Mouse (Mus musculus) intestine, embryonic 14.5 days (tissue): Measurements from ENCODE around the gene Dnajc16. TPM values are rescaled to one million over a fixed set of nuclear protein-coding genes. Genes with fewer than 3 reads are reported as not detected.

Experiments used
- ATAC-seq: fragments of 200-750 bp; cut with Nextera tagmentation; replicated peaks from 2 replicates; pipeline ENCODE4 v1.8.0; 2017; ENCODE audit warnings: low read depth, moderate number of reproducible peaks, moderate TSS enrichment, moderate library complexity; ENCODE audit not compliant: low FRiP score, low TSS enrichment
- DNase-seq: peaks from one replicate; pipeline ENCODE4 v3.0.0-alpha.2; 2018; ENCODE audit warnings: low spot score
- H3K27ac ChIP-seq: fragments of 300-500 bp; sonication (generic); 2 replicates; pipeline ENCODE4 v1.5.1; 2014; ENCODE audit warnings: low read depth, mild to moderate bottlenecking, control low read depth
- H3K27me3 ChIP-seq: fragments of 300-500 bp; sonication (generic); replicated peaks from 2 replicates; pipeline ENCODE4 v1.6.1; 2014; ENCODE audit warnings: low read length, control low read depth; ENCODE audit not compliant: control insufficient read depth, insufficient read depth
- H3K36me3 ChIP-seq: fragments of 300-500 bp; sonication (generic); 2 replicates; pipeline ENCODE4 v1.6.1; 2014; ENCODE audit warnings: low read length, control low read depth; ENCODE audit not compliant: control insufficient read depth, insufficient read depth
- H3K4me1 ChIP-seq: fragments of 300-500 bp; sonication (generic); replicated peaks from 2 replicates; pipeline ENCODE4 v1.6.1; 2014; ENCODE audit warnings: low read length, control low read depth, mixed read lengths; ENCODE audit not compliant: control insufficient read depth, insufficient read depth
- H3K4me2 ChIP-seq: fragments of 300-500 bp; sonication (generic); 2 replicates; pipeline ENCODE4 v1.6.1; 2014; ENCODE audit warnings: low read length
- H3K4me3 ChIP-seq: fragments of 300-500 bp; sonication (generic); 2 replicates; pipeline ENCODE4 v1.5.1; 2014; ENCODE audit warnings: low read depth, low read length, control low read depth, mixed read lengths
- H3K9ac ChIP-seq: fragments of 300-500 bp; sonication (generic); 2 replicates; pipeline ENCODE4 v1.6.1; 2014; ENCODE audit warnings: mild to moderate bottlenecking, low read length
- H3K9me3 ChIP-seq: fragments of 300-500 bp; sonication (generic); 2 replicates; pipeline ENCODE4 v1.6.1; 2016; ENCODE audit warnings: low read length, control low read depth; ENCODE audit not compliant: control insufficient read depth
- WGBS: fragments of 180-500 bp; shearing (Covaris S2); extraction: QIAGEN DNeasy Blood & Tissue Kit; methylation state at CpG from one replicate; pipeline ENCODE4 v1.1.7; 2014; 5-methylcytosine and 5-hydroxymethylcytosine counted together
- polyA plus RNA-seq: library from polyadenylated mRNA; unstranded; fragments of >200 nt; fragmentation: Nextera tagmentation; extraction: Ambion mirVana; gene quantifications from 2 replicates; pipeline ENCODE4 v1.2.1, GENCODE M21; 2014

Gene Dnajc16
- polyA plus RNA-seq, 1 experiment from 2014 or later: 4.4 TPM

- Histone ChIP-seq H3K36me3 (peaks cover 67% of the 10 kb centered on the region), H3K4me3 (no peak overlapping the region), H3K27ac (no peak overlapping the region), H3K9me3 (no peaks in the 10 kb centered on the region), H3K27me3 (no peaks in the 10 kb centered on the region), H3K4me2 (no peak overlapping the region), H3K4me1 (peaks cover 13% of the 10 kb centered on the region), H3K9ac (no peak overlapping the region)
- 91% methylated on average over 3 of the region's 3 CpGs for WGBS
- DNase-seq: no peak
- no peak for ATAC-seq
Observed at GRCm38 (mm10) chr4:141765008-141765407, 25.7 kb downstream of the Dnajc16 start.

- no peak overlapping the region for H3K4me3 ChIP-seq
- WGBS: 90% methylated on average over 12 of the region's 12 CpGs
- H3K9me3 ChIP-seq: no peaks in the 10 kb centered on the region
- no peak overlapping the region for H3K4me2 ChIP-seq
- H3K9ac ChIP-seq: no peak overlapping the region
- no peak for ATAC-seq
- peaks cover 13% of the 10 kb centered on the region for H3K4me1 ChIP-seq
- DNase-seq: no peak
- no peaks in the 10 kb centered on the region for H3K27me3 ChIP-seq
- H3K36me3 ChIP-seq: peaks cover 52% of the 10 kb centered on the region
- H3K27ac ChIP-seq: no peak overlapping the region
Observed at GRCm38 (mm10) chr4:141763476-141763875, 27.3 kb downstream of the Dnajc16 start.

DNA sequence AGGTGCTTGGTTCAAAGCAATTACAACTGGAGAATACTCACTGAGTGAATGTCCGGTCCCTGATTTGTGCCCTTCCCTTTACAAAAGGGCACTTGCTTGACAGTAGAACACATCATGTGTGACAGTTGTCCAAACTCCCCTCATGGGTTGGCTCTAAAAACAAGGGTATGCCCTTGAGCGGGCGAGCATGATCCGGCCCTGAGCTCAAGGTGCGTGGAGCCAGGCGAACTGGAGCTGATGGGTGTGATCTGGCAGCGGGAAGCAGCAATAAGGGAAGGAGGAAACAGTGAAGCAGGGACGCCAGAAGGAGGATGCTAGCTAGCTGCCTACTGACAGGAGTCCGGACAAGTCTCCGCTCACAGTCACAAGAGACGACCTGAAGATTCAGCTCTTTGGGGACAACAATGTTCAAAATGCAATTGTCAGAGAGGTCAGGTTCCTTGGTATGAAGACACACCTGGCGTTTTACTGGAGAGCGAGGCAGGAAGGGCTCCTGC lies 28.6 kb downstream of the Dnajc16 start:
- H3K4me3 ChIP-seq: no peak overlapping the region
- H3K27me3 ChIP-seq: no peaks in the 10 kb centered on the region
- WGBS: 91% methylated on average over 13 of the region's 13 CpGs

GRCm38 (mm10) chr4:141760942-141761341 lies 29.8 kb downstream of the Dnajc16 start:
- no peak overlapping the region for H3K9ac ChIP-seq
- no peaks in the 10 kb centered on the region for H3K4me1 ChIP-seq
- H3K36me3 ChIP-seq: peaks cover 38% of the 10 kb centered on the region
- H3K9me3 ChIP-seq: no peaks in the 10 kb centered on the region
- no peak overlapping the region for H3K4me3 ChIP-seq
- no peaks in the 10 kb centered on the region for H3K27me3 ChIP-seq
- H3K4me2 ChIP-seq: no peak overlapping the region
- DNase-seq: no peak
- H3K27ac ChIP-seq: no peak overlapping the region
- no peak for ATAC-seq
- WGBS: 80% methylated on average over 4 of the region's 4 CpGs

More for the DNA sequence above, 28.6 kb downstream of the Dnajc16 start:
- Histone ChIP-seq H3K27ac (no peak overlapping the region), H3K9ac (no peak overlapping the region), H3K9me3 (no peaks in the 10 kb centered on the region), H3K36me3 (peaks cover 39% of the 10 kb centered on the region), H3K4me2 (no peak overlapping the region), H3K4me1 (peaks cover 5% of the 10 kb centered on the region; the same call in 1 of the 2 replicates)
- DNase-seq (no peak), ATAC-seq (no peak)

DNA sequence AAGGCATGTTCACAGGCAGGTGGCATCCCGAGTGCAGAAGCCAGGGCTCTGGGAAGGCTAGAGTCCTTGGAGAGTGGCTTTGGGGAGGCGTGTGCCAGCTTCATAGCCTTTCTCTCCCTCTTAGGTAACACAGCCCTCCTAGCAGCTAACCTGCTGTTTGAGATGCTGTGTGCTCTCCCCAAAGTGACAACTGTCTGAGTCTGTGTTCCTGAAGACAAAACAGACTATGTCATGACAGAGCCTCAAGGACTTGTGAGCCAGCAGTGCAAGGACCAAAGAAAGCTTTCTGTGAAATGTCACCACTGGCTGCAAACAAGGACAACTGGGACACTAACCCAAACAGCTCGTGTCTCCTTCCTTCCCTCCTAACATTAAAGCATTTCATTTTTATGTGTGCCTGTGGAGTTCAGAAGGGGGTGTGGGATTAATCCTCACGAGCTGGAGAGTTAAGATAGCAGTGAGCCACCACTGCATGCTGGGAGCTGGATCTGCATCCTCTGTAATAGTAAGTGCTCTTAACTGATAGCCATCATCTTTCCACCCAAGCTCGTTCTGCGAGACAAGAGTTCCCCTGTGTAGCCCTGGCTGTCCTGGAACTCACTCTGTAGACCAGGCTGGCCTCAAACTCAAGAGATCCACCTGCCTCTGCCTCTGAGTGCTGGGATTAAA lies 31.7 kb downstream of the Dnajc16 start:
- DNase-seq: no peak
- no peaks in the 10 kb centered on the region for H3K9me3 ChIP-seq
- H3K4me2 ChIP-seq: no peak overlapping the region
- H3K27ac ChIP-seq: no peak overlapping the region
- ATAC-seq: no peak
- no peaks in the 10 kb centered on the region for H3K27me3 ChIP-seq
- peaks cover 25% of the 10 kb centered on the region for H3K36me3 ChIP-seq
- no peaks in the 10 kb centered on the region for H3K4me1 ChIP-seq
- H3K4me3 ChIP-seq: no peak overlapping the region
- no peak overlapping the region for H3K9ac ChIP-seq
- WGBS: 70% methylated on average over 6 of the region's 6 CpGs

DNA sequence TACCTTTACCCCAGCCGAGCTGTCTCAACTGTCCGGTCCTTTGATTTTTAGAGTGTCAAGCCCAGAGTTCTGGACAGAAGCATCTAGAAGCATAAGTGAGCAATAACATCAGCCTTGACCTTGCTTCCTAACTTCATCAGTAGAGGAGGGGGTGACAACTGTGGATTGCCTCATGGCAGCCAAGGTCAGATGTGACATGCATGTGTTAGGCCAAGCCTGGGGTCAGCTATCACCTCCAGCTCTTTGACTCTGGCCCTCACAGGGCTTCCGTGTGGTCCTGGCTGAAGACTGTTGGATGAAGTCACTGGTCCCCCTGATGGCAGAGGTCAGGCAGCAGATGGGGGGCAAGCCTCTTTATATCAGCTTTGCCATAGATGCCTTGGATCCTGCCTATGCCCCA lies 33.6 kb downstream of the Dnajc16 start:
- no peak overlapping the region for H3K27ac ChIP-seq
- peaks cover under 1% of the 10 kb centered on the region; the same call in 1 of the 2 replicates for H3K4me1 ChIP-seq
- H3K4me3 ChIP-seq: no peak overlapping the region
- DNase-seq (no peak), ATAC-seq (no peak)
- H3K27me3 ChIP-seq: no peaks in the 10 kb centered on the region
- H3K9me3 ChIP-seq: no peaks in the 10 kb centered on the region
- H3K36me3 ChIP-seq: peaks cover 7% of the 10 kb centered on the region
- no peak overlapping the region for H3K9ac ChIP-seq
- H3K4me2 ChIP-seq: no peak overlapping the region
- WGBS: 85% methylated on average over 3 of the region's 3 CpGs

DNA sequence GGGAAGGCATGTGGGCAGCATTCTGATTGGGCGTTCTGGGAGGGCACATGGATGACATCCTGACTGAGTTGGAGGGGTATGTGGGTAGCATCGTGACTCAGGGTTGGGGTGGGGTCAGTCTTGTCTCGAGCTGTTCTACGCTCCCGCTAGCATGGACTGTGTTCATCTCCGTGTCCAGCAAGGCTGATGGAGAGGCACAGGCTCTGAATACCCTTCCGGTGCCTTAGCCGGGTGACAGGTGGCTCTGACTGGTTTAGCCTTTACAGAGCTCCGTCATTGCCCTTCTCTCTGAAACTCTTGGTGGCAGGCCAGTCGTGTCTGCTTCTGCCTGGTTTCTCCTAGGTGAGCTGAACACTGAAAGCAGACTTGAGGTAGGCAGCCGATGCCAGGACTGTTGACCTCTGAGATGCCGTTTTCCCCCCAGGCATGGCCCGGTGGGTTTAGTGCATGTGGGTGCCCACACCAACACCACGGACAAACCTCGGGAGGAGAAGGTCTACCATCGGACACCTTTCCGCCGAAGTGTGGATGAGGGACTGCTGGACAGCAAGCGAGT lies 35.3 kb downstream of the Dnajc16 start:
- no peak overlapping the region for H3K4me2 ChIP-seq
- peaks cover 7% of the 10 kb centered on the region; the same call in 1 of the 2 replicates for H3K4me1 ChIP-seq
- 88% methylated on average over 19 of the region's 19 CpGs for WGBS
- DNase-seq: no peak
- H3K36me3 ChIP-seq: no peaks in the 10 kb centered on the region
- H3K27me3 ChIP-seq: no peaks in the 10 kb centered on the region
- no peak overlapping the region for H3K9ac ChIP-seq
- H3K9me3 ChIP-seq: no peaks in the 10 kb centered on the region
- H3K4me3 ChIP-seq: no peak overlapping the region
- H3K27ac ChIP-seq: no peak overlapping the region
- no peak for ATAC-seq

- H3K27ac ChIP-seq: no peak overlapping the region
Observed at GRCm38 (mm10) chr4:141752076-141752421, 38.7 kb downstream of the Dnajc16 start.

More at GRCm38 (mm10) chr4:141752076-141752421, 38.7 kb downstream of the Dnajc16 start:
- Histone ChIP-seq H3K4me3 (no peak overlapping the region), H3K36me3 (no peaks in the 10 kb centered on the region), H3K9me3 (no peaks in the 10 kb centered on the region), H3K27me3 (no peaks in the 10 kb centered on the region), H3K4me2 (no peak overlapping the region), H3K4me1 (peaks cover 7% of the 10 kb centered on the region; the same call in 1 of the 2 replicates), H3K9ac (no peak overlapping the region)
- 6% methylated on average over 4 of the region's 4 CpGs for WGBS
- DNase-seq: no peak
- no peak for ATAC-seq
